Mouse (Mus musculus) cerebellum, postnatal 36 days (tissue): ENCODE data around the gene Farp1.
"Not testable (repeated sequence)": the region's sequence is repeated elsewhere in the genome, so short reads cannot be mapped to it uniquely, and the experiment has no call there.

Experiments used
- DNase-seq, 2 experiments: peaks; one replicate each; pipeline ENCODE4 v3.0.0; 2021 to 2022; ENCODE audit warnings: mixed read lengths in 2 of 2

Farp1 gene

GRCm38 (mm10) chr14:121189840-121190239 is 154.8 kb downstream of the Farp1 start:
- DNase-seq = not testable (repeated sequence)

- DNase-seq = no peak
Observed at GRCm38 (mm10) chr14:121190386-121190785, 155.4 kb downstream of the Farp1 start.

DNA sequence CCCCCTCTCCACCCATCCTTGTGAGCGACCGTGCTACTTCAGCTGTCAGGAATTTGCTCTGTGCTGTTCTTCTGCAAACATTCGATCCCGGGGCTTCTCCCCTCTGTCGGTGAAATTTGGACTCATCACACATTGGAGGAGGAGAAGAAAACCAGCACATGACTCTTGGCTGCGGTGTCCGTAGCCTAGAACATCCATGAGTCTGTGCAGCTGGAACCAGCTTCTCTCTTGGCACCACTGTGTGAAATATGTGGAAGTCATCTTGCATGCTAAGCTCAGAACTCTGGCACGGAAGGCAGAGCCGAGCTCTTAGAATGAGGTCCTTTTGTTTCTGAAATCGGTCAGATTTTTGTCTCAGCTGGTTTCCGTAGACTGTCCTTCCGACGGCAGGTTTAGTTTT is 156.7 kb downstream of the Farp1 start:
- DNase-seq = no peak

- no peak for DNase-seq
Observed at GRCm38 (mm10) chr14:121192394-121192793, 157.4 kb downstream of the Farp1 start.

GRCm38 (mm10) chr14:121193981-121194380 is 159.0 kb downstream of the Farp1 start:
- DNase-seq = no peak

DNA sequence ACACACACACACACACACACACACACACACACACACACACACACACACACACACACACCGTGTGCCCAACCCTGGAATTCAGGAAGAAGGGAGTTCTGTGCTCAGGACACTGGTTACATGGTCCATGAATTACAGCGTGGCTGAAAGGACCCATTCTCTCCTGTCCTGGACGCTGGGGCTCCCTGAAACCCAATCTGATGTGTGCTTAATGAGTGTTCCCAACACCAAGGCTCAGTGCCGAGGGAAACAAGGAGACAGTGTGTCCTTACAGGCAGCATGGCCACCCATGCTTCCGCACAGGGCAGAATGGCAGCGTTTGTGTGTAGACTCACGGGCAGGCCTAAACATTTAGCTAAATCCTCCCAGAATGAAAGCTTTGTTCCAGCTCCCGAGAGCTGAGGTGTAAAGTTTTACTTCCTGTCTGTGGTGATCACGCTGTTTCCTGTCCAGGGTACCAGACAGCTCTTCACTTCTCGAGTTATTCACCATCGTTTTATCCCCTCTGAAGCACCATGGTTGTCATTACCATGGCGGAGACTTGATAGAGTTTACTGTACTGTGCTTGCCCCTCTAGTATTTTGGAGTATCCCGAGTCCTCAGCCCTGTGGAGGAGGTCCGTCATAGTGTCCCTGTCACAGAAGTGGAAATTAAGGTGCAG is 164.0 kb downstream of the Farp1 start:
- DNase-seq = no peak

GRCm38 (mm10) chr14:121199789-121200188 is 164.8 kb downstream of the Farp1 start:
- no peak for DNase-seq

- no peak for DNase-seq
Observed at GRCm38 (mm10) chr14:121200353-121200752, 165.4 kb downstream of the Farp1 start.

- DNase-seq = no peak
Observed at GRCm38 (mm10) chr14:121201178-121201577, 166.2 kb downstream of the Farp1 start.

GRCm38 (mm10) chr14:121205459-121205858 is 170.5 kb downstream of the Farp1 start:
- no peak for DNase-seq

DNA sequence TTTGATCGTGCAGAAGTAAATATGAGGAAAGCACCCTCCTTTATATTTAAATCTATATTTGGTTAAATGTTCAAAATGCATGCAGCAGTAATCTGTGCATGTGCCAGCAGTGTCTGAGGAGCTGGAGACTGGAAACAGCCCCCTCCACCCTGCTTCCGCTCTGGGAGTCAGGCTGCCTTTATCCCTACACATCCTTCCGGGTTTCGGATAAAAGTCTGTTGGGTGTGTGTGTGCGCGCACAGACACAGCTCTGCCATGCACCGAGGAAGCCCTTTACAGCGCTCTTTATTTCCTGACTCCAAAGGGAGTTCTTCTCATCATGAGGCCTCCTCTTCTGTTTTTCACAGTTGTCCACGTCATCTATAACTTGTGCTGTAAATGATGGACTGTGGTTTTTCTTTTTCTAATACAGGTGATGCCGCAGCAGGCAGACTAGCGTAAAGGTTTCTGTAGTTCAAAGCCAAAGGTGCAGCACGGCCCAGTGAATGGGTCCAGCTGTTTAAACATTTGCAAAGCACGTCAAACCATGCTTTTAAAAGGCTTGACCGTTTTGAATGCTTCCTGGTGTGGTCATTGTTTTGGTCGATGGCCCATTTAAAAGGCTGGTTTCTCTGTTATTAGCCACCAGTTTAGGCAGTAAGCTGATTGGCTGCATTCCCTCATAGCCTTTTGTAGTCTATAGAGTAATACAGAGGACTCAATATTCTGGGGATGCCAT is 172.6 kb downstream of the Farp1 start:
- no peak for DNase-seq

GRCm38 (mm10) chr14:121208159-121208515 is 173.1 kb downstream of the Farp1 start:
- peak; percentile 48 to 58 for DNase-seq

GRCm38 (mm10) chr14:121210318-121210717 is 175.3 kb downstream of the Farp1 start:
- no peak for DNase-seq

GRCm38 (mm10) chr14:121213650-121214049 is 178.7 kb downstream of the Farp1 start:
- peak in 1 of 2 experiments; percentile 30 for DNase-seq

GRCm38 (mm10) chr14:121214636-121215257 is 179.7 kb downstream of the Farp1 start:
- no peak for DNase-seq

- no peak for DNase-seq
Observed at GRCm38 (mm10) chr14:121215817-121216216, 180.8 kb downstream of the Farp1 start.

DNA sequence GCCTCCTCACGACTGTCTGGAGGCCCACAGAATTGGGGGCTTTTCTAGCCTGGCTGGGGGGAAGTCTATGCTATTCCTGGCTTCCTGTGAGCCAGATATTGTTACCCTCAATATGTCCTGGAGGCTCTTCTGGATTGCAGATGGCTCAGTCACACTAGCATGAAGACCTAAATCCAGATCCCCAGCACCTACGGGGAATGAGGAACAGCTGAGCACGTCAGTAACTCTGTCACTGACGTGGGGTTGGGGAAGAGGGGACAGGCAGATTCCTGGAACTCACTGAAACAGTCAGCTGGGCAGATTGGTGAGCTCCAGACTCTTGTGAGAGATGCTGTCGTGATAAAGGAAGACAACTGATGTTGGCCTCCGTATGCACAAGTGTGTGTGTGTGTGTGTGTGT is 181.7 kb downstream of the Farp1 start:
- DNase-seq = no peak

DNA sequence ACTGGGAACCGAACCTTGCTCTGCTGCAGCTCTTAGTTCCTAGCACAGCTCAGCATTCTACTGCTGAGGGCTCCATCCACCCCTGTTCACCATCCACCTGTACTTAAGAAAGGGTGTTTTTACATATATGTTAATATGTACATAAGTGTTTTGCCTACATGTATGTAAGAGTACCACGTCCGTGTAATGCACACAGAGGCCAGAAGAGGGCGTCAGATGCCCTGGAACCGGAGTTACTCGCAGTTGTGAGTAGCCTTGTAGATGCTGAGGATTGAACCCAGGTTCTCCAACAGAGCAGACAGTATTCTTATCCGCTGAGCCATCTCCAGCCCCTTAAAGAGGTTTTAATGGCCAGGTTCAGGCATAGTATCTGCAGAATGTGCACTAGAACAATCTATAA is 183.6 kb downstream of the Farp1 start:
- peak; percentile 20 to 22 for DNase-seq

DNA sequence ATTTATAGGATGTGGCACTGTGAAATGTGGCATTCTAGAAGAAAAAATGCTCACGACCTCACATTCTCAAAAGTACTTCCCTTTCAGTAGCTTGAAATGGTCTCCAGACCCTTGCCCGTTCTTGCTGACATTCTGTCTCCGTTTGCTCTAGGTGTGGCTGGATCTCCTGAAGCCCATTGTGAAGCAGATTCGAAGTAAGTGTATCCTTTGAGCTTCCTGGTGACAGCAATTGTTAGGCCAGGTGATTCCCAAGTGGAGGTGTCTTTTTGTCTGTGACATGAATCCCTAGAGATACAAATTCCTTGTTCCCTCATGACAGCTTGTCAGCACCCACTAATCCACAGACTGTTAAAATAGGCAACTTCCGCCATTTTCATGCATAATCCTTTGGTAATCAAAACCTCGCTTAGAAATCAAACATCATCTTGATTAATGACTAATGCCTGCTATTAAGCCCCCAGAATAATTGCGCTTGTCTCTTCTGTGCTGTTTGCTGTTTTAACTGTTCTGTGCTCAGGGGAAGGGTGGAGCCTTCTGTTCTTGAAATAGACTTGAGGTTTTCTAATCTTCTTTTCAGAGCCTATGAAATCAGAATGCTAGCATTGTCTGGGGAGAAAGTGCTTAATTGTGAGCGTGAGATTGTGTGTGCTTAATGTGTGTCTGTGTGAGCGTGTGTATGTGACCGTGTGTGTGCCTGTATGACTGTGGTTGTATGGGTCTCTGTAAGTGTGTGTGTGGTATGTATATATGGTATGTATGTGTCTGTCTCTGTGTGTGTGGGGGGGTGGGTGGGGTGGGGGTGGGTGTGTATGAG is 184.4 kb downstream of the Farp1 start:
- no peak for DNase-seq

GRCm38 (mm10) chr14:121220040-121220322 is 185.0 kb downstream of the Farp1 start:
- no peak for DNase-seq

GRCm38 (mm10) chr14:121220723-121221122 is 185.7 kb downstream of the Farp1 start:
- DNase-seq = peak; percentile 70 to 78

DNA sequence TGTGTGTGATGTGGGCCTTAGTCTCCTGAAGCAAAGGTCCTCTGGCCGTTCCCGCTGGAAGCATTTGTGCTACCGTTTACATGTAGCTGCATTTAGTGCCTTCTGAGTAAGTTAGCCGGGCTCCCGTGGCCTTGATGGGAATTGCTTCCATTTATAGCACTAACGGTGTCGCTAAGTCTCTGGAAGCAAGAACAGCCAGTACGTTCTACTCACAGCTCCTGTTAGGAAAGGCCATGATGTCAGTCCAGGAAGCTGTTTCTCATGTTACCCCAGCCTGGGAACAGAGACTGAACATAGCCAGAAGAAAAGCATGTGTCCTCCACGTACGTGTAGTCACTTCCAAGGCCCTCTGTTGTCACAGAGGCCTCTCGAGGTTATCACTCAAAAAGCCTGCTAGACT is 190.8 kb downstream of the Farp1 start:
- no peak for DNase-seq

GRCm38 (mm10) chr14:121229036-121229773 is 194.2 kb downstream of the Farp1 start:
- no peak for DNase-seq
